Mouse (Mus musculus) embryonic facial prominence, embryonic 14.5 days (tissue): ENCODE results near the gene Sprr2a1. TPM values are rescaled to one million over a fixed set of nuclear protein-coding genes. Genes with fewer than 3 reads are reported as not detected.
"Not testable (repeated sequence)": the region's sequence is repeated elsewhere in the genome, so short reads cannot be mapped to it uniquely, and the experiment has no call there.

Source experiments
- ATAC-seq: fragments of 200-750 bp; cut with Nextera tagmentation; 2 replicates; pipeline ENCODE4 v1.8.0; 2017; ENCODE audit warnings: low read depth, moderate number of reproducible peaks, moderate TSS enrichment
- DNase-seq: peaks from one replicate; pipeline ENCODE4 v3.0.0-alpha.2; 2015; ENCODE audit warnings: low spot score
- H3K27ac ChIP-seq: fragments of 300-500 bp; sonication (generic); replicated peaks from 2 replicates; pipeline ENCODE4 v1.5.1; 2014; ENCODE audit warnings: low read depth, mild to moderate bottlenecking, low read length, moderate library complexity
- H3K27me3 ChIP-seq: fragments of 300-500 bp; sonication (generic); replicated peaks from 2 replicates; pipeline ENCODE4 v1.6.1; 2014; ENCODE audit warnings: low read length; ENCODE audit not compliant: control insufficient read depth, insufficient read depth
- H3K36me3 ChIP-seq: fragments of 300-500 bp; sonication (generic); 2 replicates; pipeline ENCODE4 v1.6.1; 2014; ENCODE audit warnings: low read length, mixed read lengths; ENCODE audit not compliant: control insufficient read depth, insufficient read depth
- H3K4me1 ChIP-seq: fragments of 300-500 bp; sonication (generic); 2 replicates; pipeline ENCODE4 v1.6.1; 2014; ENCODE audit warnings: antibody characterized with exemption, low read length; ENCODE audit not compliant: control insufficient read depth, insufficient read depth
- H3K4me2 ChIP-seq: fragments of 300-500 bp; sonication (generic); 2 replicates; pipeline ENCODE4 v1.6.1; 2014; ENCODE audit warnings: low read depth, mild to moderate bottlenecking, low read length, moderate library complexity, mixed read lengths
- H3K4me3 ChIP-seq: fragments of 300-500 bp; sonication (generic); 2 replicates; pipeline ENCODE4 v1.5.1; 2014; ENCODE audit warnings: low read depth, mild to moderate bottlenecking, low read length
- H3K9ac ChIP-seq: fragments of 300-500 bp; sonication (generic); 2 replicates; pipeline ENCODE4 v1.6.1; 2014; ENCODE audit warnings: low read depth, mild to moderate bottlenecking, low read length, moderate library complexity, mixed read lengths
- H3K9me3 ChIP-seq: fragments of 300-500 bp; sonication (generic); 2 replicates; pipeline ENCODE4 v1.6.1; 2016; ENCODE audit warnings: low read length; ENCODE audit not compliant: control insufficient read depth
- WGBS: fragments of 180-500 bp; shearing (Covaris S2); extraction: QIAGEN DNeasy Blood & Tissue Kit; methylation state at CpG from one replicate; pipeline ENCODE4 v1.1.7; 2014; 5-methylcytosine and 5-hydroxymethylcytosine counted together
- polyA plus RNA-seq: library from polyadenylated mRNA; unstranded; fragments of >200 nt; fragmentation: Nextera tagmentation; extraction: Ambion mirVana; gene quantifications from 2 replicates; pipeline ENCODE4 v1.2.1, GENCODE M21; 2014

Gene Sprr2a1
- not detected in 2 replicates for polyA plus RNA-seq

DNA sequence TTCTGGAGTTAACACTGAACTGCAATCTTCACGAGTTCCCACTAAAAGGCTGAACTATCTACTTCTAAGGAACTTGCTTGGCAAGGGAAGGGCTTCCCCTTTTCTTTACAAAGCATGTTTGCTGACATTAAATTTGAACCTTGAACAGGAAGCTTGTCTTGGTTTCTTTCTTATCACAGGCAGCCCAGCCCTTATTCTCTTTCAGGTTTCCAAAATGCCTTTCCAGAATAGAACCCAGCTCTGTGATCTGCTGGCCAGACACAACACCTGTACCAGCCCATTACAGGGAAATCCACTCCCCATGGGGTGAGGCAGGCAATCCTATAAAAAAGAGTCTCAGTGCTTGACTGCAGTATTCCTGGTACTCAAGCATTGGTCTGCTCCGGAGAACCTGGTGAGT is at the start of gene Sprr2a1, which contains the start of gene Sprr2a2:
Gene Sprr2a1, plus strand, starts transcription at position 231 of the 400 bp plus-strand sequence.
Gene Sprr2a2, plus strand, starts transcription at position 352 of the 400 bp plus-strand sequence.
- WGBS, result no CpG with 5 or more reads among the region's 2 CpGs
- not testable (repeated sequence) for H3K36me3 ChIP-seq, H3K4me3 ChIP-seq, H3K9ac ChIP-seq, H3K4me1 ChIP-seq, H3K9me3 ChIP-seq, H3K4me2 ChIP-seq, DNase-seq, ATAC-seq, H3K27ac ChIP-seq, H3K27me3 ChIP-seq

DNA sequence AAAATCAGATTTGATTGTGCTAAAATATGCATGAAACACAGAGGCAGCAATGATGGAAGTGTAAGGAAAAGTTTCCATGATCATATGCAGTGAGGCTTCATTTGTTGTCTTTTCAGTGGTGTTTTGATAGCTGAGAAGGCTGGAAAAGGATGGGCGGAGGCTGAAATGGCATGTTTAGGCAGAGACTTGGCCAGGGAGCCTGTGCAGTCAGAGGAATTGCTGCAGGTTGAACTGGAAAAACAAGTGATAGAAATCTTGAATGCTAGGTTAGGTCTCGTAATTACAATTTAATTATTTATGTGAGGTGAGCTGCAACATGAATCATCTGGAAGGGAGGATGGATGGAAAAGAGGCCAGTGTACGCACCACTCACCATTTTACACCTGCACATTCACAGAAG is 45.8 kb upstream of the Sprr2a1 start:
- ATAC-seq (0 out of 2 replicates have a peak, but pooled peaks have one; percentile 37), DNase-seq (peak; percentile 78)
- no peak overlapping the region for H3K4me2 ChIP-seq
- no peak overlapping the region for H3K4me3 ChIP-seq
- H3K9me3 ChIP-seq, result no peaks in the 10 kb centered on the region
- H3K27me3 ChIP-seq, result no peaks in the 10 kb centered on the region
- no peak overlapping the region for H3K27ac ChIP-seq
- WGBS, result 78% methylated on average over 3 of the region's 3 CpGs
- H3K9ac ChIP-seq, result no peak overlapping the region
- H3K4me1 ChIP-seq, result no peaks in the 10 kb centered on the region
- no peaks in the 10 kb centered on the region for H3K36me3 ChIP-seq

DNA sequence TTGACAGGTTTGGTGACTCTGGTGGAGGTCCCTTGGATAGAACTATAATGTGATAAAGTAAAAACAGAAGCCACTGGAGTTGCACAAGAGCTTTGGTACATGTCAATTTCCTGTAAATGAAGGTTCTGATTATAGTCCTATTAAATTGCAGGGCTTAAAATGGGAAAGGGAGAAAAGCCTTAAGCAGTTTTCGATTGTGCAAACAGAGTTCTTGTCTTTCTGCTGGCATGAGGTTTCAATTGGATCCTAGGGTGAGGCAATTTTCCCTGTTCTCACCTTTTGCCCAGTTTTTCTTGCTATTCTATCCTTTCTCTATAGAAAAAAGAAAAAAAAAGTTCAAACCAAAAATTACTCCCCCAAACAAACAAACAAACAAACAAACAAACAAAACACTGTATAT is 38.7 kb upstream of the Sprr2a1 start:
- Histone ChIP-seq H3K4me2 (no peak overlapping the region), H3K4me1 (no peaks in the 10 kb centered on the region)
- ATAC-seq, result no peak

DNA sequence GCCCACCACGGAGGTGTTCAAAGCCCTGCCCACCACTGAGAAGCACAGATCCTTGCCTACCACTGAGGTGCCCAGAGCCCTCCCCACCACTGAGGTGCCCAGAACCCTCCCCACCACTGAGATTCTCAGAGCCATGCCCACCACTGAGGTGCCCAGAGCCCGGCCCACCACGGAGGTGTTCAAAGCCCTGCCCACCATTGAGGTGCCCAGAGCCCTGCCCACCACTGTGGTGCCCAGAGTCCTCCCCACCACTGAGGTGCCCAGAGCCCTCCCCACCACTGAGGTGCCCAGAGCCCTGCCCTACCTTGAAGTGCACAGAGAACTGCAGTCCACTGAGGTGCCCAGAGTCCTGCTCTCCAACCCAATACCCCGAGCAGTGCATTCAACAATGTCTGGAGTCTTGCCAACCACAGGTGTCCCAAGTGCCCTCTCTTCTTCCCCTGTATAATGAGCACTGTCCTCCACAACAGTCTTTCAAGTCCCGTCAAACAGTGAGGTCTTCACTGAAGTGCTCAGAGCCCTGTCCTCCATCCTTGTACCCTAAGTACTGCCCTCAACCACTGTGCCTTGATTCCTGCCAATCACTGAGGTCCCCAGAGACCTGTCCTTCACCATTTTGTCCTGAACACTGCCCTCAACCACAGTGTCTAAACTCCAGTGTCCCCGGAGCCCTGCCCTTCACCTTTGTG is 19.9 kb upstream of the Sprr2a1 start:
- 86% methylated on average over 5 of the region's 6 CpGs for WGBS
- Histone ChIP-seq H3K4me2 (no peak overlapping the region), H3K9ac (no peak overlapping the region), H3K9me3 (no peaks in the 10 kb centered on the region), H3K4me3 (no peak overlapping the region), H3K36me3 (no peaks in the 10 kb centered on the region), H3K27ac (no peak overlapping the region), H3K27me3 (no peaks in the 10 kb centered on the region), H3K4me1 (no peaks in the 10 kb centered on the region)
- DNase-seq (no peak), ATAC-seq (no peak)

More for the DNA sequence above, 38.7 kb upstream of the Sprr2a1 start:
- H3K9ac ChIP-seq, result no peak overlapping the region
- H3K9me3 ChIP-seq, result no peaks in the 10 kb centered on the region
- DNase-seq, result peak; percentile 11
- H3K4me3 ChIP-seq, result no peak overlapping the region
- H3K27me3 ChIP-seq, result no peaks in the 10 kb centered on the region
- H3K27ac ChIP-seq, result no peak overlapping the region
- WGBS, result 46% methylated on average over 1 of the region's 1 CpGs
- H3K36me3 ChIP-seq, result no peaks in the 10 kb centered on the region

DNA sequence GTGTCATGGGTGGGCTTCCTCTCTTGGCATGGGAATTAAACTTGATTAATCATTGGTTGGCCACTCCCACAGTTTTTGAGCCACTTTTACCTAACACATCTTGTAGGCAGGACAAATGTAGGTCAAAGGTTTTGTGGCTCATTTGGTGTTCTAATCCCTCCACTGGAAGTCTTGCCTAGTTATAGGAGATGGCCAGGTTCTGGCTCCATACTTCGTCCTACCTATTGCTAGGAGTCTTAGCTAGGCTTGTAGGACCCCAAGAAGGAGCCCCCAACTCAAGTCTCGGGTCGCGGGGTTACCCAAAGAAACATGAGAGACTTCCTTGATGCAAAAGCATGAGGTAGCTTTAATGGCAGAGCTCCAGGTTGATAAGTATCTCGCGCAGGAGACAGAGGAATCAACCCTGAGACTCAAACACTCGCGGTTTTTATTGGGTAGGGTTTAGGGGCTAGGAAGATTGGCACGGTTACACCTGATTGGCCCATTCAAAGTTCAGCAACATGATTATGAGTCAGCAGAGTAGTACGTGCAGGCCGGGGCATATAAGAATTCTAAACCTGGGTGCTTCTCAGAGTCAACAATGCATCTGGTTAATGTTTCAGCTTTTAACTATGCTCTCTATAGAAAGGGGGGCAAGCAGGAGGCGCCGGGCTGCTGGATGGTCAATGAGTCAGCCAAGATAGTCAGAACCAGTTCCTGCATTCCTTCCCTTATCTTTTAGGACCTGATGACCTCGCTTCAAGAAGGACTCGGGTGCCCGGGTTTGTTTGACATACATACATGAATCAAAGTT is 4.3 kb upstream of the Sprr2a1 start:
- H3K4me3 ChIP-seq, H3K9me3 ChIP-seq, DNase-seq, H3K9ac ChIP-seq, ATAC-seq, H3K36me3 ChIP-seq, H3K4me1 ChIP-seq, H3K4me2 ChIP-seq, H3K27me3 ChIP-seq, H3K27ac ChIP-seq: not testable (repeated sequence)
- WGBS, result no CpG with 5 or more reads among the region's 16 CpGs

DNA sequence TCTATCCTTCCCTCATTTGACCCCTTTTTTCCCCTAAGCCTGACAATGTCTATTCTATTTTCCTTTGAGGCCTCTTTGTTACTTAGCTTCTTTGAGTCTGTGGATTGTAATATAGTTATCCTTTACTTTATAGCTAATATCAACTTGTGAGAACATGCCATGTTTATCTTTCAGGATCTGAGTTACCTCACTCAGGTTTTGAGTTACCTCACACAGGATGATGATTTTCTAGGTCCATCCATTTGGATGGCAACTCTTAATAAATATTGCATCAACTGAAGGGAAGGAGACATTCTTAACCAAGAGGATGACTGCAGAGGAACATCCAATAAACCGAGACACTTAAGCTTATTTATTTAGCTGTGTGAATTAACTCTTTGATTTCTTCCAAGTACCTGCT is 3.5 kb upstream of the Sprr2a1 start:
- not testable (repeated sequence) for H3K4me3 ChIP-seq, H3K4me1 ChIP-seq, H3K36me3 ChIP-seq, H3K4me2 ChIP-seq, ATAC-seq, DNase-seq, H3K9ac ChIP-seq, H3K9me3 ChIP-seq, H3K27me3 ChIP-seq, H3K27ac ChIP-seq
- no CpG with 5 or more reads among the region's 1 CpGs for WGBS

DNA sequence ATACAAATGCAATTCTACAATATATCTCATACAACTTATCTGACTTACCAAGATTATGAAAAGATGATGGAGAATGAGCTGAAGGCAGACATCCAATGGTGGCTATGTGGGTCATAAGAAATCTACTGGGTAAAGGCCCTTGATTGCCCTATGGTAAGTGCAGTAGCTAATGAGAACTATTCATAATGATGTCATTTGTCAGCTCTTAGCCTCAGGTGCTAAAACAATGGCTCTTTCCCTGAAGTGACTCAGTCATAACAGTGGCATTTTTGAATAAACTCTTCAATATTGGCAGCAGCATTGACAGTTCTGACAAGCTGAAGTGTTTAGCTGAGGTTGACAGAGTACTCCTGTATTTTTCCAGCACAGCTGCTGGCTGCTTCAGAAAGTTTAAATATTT is 1.9 kb upstream of the Sprr2a1 start:
- H3K4me2 ChIP-seq, H3K4me1 ChIP-seq, H3K27ac ChIP-seq, H3K9ac ChIP-seq, H3K4me3 ChIP-seq, H3K36me3 ChIP-seq, H3K27me3 ChIP-seq, DNase-seq, H3K9me3 ChIP-seq, ATAC-seq: not testable (repeated sequence)

DNA sequence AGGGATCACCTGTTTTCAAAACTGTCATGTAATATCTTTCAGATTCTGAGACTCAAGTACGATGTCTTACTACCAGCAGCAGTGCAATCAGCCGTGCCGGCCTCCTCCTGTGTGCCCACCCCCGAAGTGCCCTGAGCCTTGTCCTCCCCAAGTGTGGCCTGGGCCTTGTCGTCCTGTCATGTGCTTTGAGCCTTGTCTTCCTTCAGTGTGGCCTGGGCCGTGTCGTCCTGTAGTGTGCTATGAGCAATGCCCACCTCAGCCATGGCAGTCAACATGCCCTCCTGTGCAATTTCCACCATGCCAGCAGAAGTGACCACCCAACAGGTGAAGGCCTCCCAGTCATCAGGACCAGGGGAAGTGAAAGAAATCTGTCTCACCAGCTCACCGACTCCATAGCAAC is 3.4 kb downstream of the Sprr2a1 start:
- not testable (repeated sequence) for H3K4me3 ChIP-seq, H3K27me3 ChIP-seq, H3K9me3 ChIP-seq, DNase-seq, H3K36me3 ChIP-seq, H3K4me2 ChIP-seq, H3K4me1 ChIP-seq, H3K9ac ChIP-seq, H3K27ac ChIP-seq
- peak; percentile 39; the same call in 1 of the 2 replicates for ATAC-seq
- no CpG with 5 or more reads among the region's 8 CpGs for WGBS
